ENCODE assay signal across 20 mouse cellular contexts in the genomic region with DNA sequence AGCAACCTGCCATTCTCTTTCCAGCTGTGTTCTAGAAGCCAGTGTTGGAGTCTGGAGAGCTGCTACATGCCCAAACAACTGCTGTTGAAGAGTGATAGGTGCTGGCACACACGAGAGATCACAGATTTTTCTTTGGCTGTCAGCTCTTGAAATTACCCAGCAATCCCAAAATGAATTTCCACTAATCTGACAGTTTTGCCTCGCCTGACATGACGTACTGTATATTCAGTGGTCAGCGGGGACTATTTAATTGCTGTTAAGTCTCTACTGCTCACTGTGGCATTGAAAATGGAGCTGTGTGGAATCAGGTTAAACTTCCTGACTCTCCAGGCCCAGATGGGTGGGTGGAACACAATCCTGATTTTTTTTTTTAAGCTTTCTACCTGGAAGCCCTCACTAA.
"Had no signal": no experiment of that assay in that cellular context is flagged by ENCODE, and none has a peak within 500 bp of the region (broad histone marks: within the 10 kb centered on the region; RNA-seq: fewer than 3 reads in every experiment).

No protein-coding gene starts in this region.

- H3K4me1 ChIP-seq: limb, embryonic 15.5 days had no signal

- DNase-seq: kidney, adult 9 months; kidney, postnatal 14 days; kidney, postnatal 4 days; left cerebral cortex, postnatal 4 days; liver, postnatal 0 days; lung, embryonic 14.5 days; right cerebral cortex, adult 18-20 months; right cerebral cortex, postnatal 14 days; right cerebral cortex, postnatal 4 days; thymus, postnatal 25 days had no signal

- H3K36me3 ChIP-seq: limb, embryonic 12.5 days; limb, embryonic 15.5 days; midbrain, embryonic 12.5 days; neural tube, embryonic 12.5 days had no signal

- H3K9me3 ChIP-seq: limb, embryonic 15.5 days; midbrain, embryonic 12.5 days; neural tube, embryonic 12.5 days had no signal

- ATAC-seq: liver, postnatal 0 days; lung, postnatal 0 days; midbrain, embryonic 16.5 days had no signal

- H3K9ac ChIP-seq: limb, embryonic 12.5 days; limb, embryonic 15.5 days; liver, embryonic 14.5 days; liver, postnatal 0 days; lung, embryonic 14.5 days; midbrain, embryonic 12.5 days; neural tube, embryonic 12.5 days had no signal

- H3K27ac ChIP-seq: limb, embryonic 12.5 days; limb, embryonic 15.5 days; liver, embryonic 14.5 days; macrophage; midbrain, embryonic 12.5 days; neural tube, embryonic 12.5 days; stomach, postnatal 0 days had no signal

- H3K27me3 ChIP-seq: limb, embryonic 12.5 days; limb, embryonic 15.5 days; midbrain, embryonic 12.5 days; neural tube, embryonic 12.5 days had no signal

- H3K4me3 ChIP-seq: limb, embryonic 12.5 days; limb, embryonic 15.5 days; midbrain, embryonic 12.5 days; neural tube, embryonic 12.5 days had no signal

- H3K4me2 ChIP-seq: limb, embryonic 12.5 days; limb, embryonic 15.5 days; liver, embryonic 11.5 days; lung, embryonic 14.5 days; midbrain, embryonic 12.5 days; neural tube, embryonic 12.5 days had no signal
